Mouse (Mus musculus) lung, postnatal 36 days (tissue): ENCODE data around the gene Pdha2.

Source experiments
- DNase-seq: peaks from one replicate; pipeline ENCODE4 v3.0.0; 2022; ENCODE audit warnings: mixed read lengths

Gene Pdha2

DNA sequence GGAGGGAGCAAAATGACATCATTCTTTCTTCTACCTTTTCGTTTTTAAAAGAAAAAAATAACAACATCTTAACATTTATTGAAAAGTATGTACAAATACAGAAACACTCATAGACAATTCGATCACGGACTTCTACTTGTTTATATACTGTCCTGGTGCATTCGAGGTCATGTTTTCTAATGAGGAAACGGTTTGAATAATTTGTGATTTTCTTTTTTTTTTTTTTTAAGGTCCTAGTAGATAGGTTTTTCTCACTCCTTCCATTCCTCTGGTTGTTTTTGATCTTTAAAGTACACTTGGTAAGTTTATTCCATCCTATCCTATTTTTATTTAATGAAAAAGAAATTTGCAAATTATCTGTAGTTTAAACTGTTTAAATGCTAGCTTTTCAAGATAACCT lies at the start of gene Pdha2:
Gene Pdha2 (minus strand): TSS at position 101 of the 400 bp plus-strand sequence.
- DNase-seq = no peak

DNA sequence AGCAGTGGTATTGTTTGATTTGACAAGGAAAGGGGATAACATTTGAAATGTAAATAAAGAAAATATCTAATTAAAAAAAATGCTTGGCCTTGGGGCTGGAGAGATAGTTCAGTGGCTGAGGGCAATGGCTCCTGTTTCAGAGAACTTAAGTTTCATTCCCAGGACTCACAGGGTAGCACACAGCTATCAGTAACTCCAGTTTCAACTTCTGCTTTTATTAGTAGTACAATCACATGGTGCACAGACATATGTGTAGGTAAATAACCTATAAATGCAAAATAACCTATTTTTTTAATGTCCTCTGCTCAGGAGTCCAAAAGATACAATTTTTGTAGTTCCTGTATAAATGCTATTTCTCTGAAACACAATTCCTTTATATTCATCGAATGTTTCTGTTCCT lies 48.4 kb upstream of the Pdha2 start:
- DNase-seq = no peak

DNA sequence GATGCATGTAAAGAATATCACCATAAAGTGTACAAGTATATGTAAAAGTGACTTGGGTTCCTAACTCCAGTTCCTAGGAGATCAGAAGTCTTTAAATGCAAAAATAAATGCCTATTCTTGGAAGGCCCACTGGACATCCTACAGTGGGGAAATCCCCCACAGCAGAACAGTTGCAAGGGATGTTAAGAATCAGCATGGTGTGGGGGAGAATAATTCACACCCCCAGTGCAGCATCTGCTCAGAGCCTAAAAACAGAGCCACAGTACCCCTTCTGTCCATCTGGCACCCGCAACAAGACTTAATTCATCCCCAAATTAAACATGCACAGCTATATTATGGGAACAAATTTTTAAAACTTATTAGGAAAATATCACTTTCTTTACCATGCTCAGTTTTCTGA lies 39.3 kb upstream of the Pdha2 start:
- no peak for DNase-seq

- no peak for DNase-seq
Observed at GRCm38 (mm10) chr3:141244725-141245298, 32.7 kb upstream of the Pdha2 start.

GRCm38 (mm10) chr3:141238071-141238470 lies 25.9 kb upstream of the Pdha2 start:
- no peak for DNase-seq

DNA sequence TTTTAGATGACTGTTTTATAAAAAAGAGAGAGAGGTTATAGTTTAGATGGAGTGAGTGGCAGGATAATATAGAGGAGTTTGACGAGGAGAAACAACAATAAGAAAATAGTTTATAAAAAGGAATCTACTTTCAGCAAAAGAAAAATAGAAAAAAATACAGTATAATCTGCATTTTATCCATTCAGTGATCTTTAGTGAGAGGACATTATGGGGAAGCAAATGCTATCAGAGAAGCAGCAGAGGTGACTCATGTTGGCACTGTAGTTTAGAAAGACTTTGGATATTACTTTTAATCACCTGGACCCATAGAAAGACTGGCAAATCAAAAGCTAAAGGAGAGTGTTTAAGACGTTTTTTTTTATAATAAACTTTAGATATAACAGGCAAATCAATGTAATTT lies 17.0 kb upstream of the Pdha2 start:
- DNase-seq = no peak

- DNase-seq = no peak
Observed at GRCm38 (mm10) chr3:141222339-141222738, 10.2 kb upstream of the Pdha2 start.

DNA sequence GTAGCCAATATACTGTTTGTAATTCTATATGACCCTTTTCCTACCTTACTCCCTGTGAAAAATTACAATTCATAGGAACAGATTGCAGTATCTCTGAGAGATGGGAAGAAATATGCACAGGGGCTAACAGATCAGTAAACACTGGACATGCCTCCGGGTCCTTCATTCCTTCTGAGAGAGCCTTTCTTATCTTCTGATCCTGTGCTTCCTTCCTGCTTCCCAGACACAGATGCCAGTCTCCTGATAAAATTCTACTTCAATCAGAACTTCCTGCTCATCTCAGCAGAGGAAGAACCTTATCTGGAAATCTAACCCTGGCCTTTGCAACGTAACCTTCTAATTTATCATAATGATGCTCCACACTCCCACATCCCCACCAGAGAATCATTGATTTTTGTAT lies 6.4 kb upstream of the Pdha2 start:
- DNase-seq = peak; percentile 24

GRCm38 (mm10) chr3:141216999-141217398 lies 4.8 kb upstream of the Pdha2 start:
- DNase-seq = no peak

- no peak for DNase-seq
Observed at GRCm38 (mm10) chr3:141216237-141216636, 4.1 kb upstream of the Pdha2 start.

- DNase-seq = no peak
Observed at GRCm38 (mm10) chr3:141214789-141215188, 2.6 kb upstream of the Pdha2 start.

DNA sequence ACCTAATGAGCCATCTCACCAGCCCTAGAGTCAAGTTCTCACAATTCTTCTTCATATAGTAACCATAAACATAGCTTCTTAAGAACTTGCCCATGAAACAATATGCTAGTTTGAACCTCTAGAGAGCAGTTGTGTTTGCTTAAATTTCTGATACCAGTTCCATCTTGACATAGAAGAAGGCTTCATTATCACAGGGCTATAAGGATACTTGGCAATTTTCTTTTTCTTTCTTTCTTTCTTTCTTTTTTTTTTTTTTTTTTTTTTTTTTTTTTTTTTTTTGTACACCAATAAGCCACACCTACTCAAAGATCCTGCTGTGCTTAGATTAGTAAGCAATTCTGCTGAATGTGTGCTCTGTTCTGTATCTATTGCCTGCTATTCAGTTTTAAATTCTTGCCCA lies 2.0 kb upstream of the Pdha2 start:
- no peak for DNase-seq

DNA sequence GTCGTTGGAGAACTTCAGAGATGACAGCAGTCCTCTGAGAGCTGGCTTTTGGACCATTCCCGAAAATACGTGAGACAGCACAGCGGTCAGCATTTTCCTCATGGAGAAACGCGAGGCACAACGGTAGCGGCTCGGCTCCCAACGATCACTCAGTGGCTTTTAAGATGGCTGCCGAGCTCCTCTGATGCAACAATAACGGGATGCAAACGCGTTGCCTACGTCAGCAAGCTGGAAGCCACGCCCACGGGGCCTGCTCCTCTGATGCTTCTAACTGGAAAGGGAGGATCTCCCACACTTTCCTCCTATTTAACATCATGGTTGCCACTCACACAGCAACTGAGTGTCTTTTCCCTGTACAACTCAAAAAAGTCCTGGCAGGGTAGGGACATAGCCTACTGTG lies 511 bp downstream of the Pdha2 start:
- no peak for DNase-seq

- no peak for DNase-seq
Observed at GRCm38 (mm10) chr3:141201766-141202165, 10.4 kb downstream of the Pdha2 start.

GRCm38 (mm10) chr3:141197308-141197861 lies 14.8 kb downstream of the Pdha2 start:
- no peak for DNase-seq

DNA sequence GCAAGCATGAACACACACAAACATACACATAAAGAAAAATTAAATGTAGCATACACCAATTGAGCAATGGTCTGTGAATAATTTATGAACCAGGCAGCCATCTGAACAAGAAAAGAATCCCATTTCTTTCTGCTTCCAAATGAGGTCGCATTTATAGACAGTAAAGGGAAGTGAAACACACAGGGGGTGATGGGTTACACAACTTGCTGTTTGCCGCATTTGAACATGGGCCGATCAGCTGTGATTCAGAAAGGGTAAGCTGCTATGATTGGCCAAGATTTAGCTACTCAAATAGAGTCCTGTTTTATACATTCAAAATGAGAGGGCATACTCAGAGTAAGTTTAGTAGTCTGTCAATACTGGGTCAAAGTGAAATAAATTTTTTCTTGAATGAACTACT lies 20.5 kb downstream of the Pdha2 start:
- DNase-seq = no peak

GRCm38 (mm10) chr3:141190429-141190828 lies 21.7 kb downstream of the Pdha2 start:
- no peak for DNase-seq

DNA sequence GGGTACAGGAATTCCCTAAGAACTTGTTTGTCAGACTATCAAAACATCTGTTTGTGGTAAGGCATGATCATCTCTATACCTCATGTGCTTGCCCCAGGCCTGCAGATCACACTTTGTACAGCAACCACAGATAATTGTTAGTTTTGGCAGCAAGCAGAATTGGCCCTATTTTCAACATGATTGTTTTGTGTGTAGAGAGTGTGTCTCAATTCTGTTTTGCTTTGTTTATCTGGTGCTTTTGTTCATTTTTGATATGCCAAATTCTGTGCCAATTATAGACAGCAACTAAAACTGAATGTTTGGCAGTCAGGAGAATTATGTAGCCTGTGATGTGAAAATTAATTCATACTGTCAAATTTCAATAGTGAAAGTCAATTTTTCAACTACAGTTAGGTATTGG lies 51.2 kb downstream of the Pdha2 start:
- DNase-seq = no peak
